Mouse (Mus musculus) liver, adult (tissue): Measurements from ENCODE around the gene Cav3.

Experiments used
- GATA4 ChIP-seq: IDR thresholded peaks from 2 replicates; pipeline ENCODE4 v1.6.1; 2014; ENCODE audit warnings: mild to moderate bottlenecking, low read length; ENCODE audit not compliant: insufficient replicate concordance

Cav3 gene

GRCm38 (mm10) chr6:112517572-112517971, 58.3 kb downstream of the Cav3 start:
- TF ChIP-seq GATA4 = no peak

- no peak for TF ChIP-seq GATA4
Observed at GRCm38 (mm10) chr6:112517991-112518390, 58.7 kb downstream of the Cav3 start.
